Mouse (Mus musculus): Measurements from ENCODE around the gene Dnajb14.

DNA sequence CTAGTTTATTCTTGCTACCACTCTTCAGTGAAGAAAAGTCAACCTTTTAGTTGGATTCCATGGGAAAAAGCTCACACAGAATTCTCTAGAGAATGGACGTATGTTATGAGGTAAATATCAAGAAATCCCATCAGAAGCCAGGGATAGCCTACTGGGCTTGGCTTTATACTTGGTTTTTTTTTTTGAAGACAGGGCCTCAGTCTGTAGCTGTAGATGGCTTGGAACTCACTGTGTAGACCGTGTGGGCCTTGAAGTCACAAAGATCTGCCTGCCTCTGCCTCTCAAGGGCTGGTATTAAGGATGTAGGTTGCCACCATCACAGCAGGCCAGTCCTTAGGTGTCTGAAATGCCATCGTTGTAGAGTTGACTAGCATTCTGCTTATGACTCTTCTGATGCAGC is 4.9 kb upstream of the Dnajb14 start:
- no peak for TF ChIP-seq POLR2A (IDR thresholded peaks at IDR 0.05; ENCODE audit: low read depth, low read length)
- TF ChIP-seq CTCF (IDR thresholded peaks at IDR 0.05; ENCODE audit: borderline replicate concordance, insufficient read depth, low read length) = no peak

All from embryonic fibroblast, embryonic 13.5 days (primary cell).